Mouse (Mus musculus): Measurements from ENCODE around the gene Tmem104.

DNA sequence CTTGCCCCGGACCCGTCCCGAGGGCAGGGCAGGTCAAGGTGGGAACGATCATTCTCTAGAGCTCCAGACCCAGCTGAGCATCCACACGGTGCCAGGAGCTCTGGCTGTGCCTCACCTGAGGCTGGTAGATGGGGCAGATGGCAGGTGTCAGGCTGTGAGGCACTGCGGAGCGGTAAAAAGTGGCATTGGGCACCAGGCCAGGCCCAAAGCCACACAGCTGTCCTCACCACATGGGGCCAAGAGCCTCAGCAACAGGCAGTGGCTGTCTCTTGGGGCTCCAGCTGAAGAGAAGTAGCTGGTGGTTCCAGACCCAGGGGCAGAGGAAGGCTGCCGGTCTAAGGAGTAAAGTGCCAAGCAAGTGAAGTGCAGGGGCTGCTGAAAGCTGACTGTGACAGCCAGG is 59.1 kb downstream of the Tmem104 start:
- TF ChIP-seq POLR2A (IDR thresholded peaks at IDR 0.05; ENCODE audit: low read depth, low read length): no peak
- TF ChIP-seq CTCF (IDR thresholded peaks at IDR 0.05; ENCODE audit: borderline replicate concordance, insufficient read depth, low read length): no peak

Measured in embryonic fibroblast, embryonic 13.5 days (primary cell).